Mouse (Mus musculus) cortical plate, adult 2 months (tissue): Measurements from ENCODE around the gene Dnajc13.

ENCODE experiments used
- CTCF ChIP-seq: fragments of 200-500 bp; IDR thresholded peaks from 2 replicates; pipeline ENCODE4 v1.5.1; 2011; ENCODE audit warnings: mild to moderate bottlenecking, control low read depth, low read length; ENCODE audit not compliant: insufficient read depth; ENCODE audit errors: extremely low read depth
- POLR2A ChIP-seq: fragments of 200-500 bp; IDR thresholded peaks from 2 replicates; pipeline ENCODE4 v1.6.1; 2011; ENCODE audit warnings: mild to moderate bottlenecking, low read length, control low read depth; ENCODE audit not compliant: insufficient read depth; ENCODE audit errors: extremely low read depth

DNA sequence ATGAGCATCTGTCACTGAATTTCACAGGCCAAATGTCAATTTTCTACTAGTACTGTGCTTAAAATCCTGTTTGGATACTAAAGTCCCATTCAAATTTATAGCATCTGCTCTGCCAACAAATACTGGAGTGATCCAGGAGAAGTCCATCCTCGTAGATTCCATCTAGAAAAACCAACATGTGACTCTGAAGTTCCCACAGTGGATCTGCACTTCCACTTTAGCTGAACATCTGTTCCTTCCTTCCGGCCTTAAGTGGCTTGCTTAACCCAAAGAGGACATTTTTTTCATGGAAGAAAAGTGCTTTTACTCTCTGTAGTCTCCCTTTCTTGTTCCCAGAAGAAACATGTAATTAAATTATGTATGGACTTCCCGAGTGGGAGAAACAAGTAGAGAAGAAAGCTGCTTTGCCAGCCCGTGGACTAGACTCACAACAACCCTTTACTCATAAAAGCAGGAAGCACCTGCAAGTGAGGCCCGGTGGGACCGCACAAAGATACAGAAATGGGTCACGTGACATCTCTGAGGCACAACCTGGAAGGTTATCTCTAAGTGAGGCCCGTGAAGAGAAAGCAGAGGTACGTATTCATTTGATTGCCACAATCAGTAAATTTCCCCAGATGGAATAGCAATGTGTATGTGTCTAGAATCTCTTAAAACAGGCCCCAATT, 18.8 kb downstream of the Dnajc13 start:
- TF ChIP-seq CTCF (no peak), POLR2A (no peak)
